Mouse (Mus musculus) small intestine, adult 2 months (tissue): ENCODE data around the gene R3hdm2.

Experiments used
- CTCF ChIP-seq: fragments of 200-500 bp; IDR thresholded peaks from 2 replicates; pipeline ENCODE4 v1.5.1; 2012; ENCODE audit warnings: low read depth, mild to moderate bottlenecking, control low read depth, inconsistent platforms, low read length, moderate library complexity, mixed read lengths; ENCODE audit not compliant: insufficient replicate concordance, insufficient read length; ENCODE audit errors: extremely low read depth
- POLR2A ChIP-seq: fragments of 200-500 bp; IDR thresholded peaks from 2 replicates; pipeline ENCODE4 v1.6.1; 2012; ENCODE audit warnings: low read depth, mild to moderate bottlenecking, control low read depth, inconsistent platforms, low read length, moderate library complexity

- TF ChIP-seq POLR2A (no peak), CTCF (peak; percentile 92)
Observed at GRCm38 (mm10) chr10:127537854-127538583, 157.9 kb downstream of the R3hdm2 start.
